Mouse (Mus musculus) embryonic stem cell, embryonic (primary cell): ENCODE data around the gene Mdm2.

ENCODE experiments used
- CTCF ChIA-PET, 4 experiments: fragments of 300-600 bp in 2 of 4; fragments of 350-600 bp in 2 of 4; sonication (Branson Sonifier 250); formaldehyde crosslinking; loops; one replicate each; lab custom pipeline; 2022; ENCODE audit warnings: inconsistent platforms in 2 of 4; lab: Charles Lee
- POLR2A ChIA-PET, 4 experiments: fragments of 300-600 bp in 2 of 4; fragments of 350-600 bp in 2 of 4; sonication (Branson Sonifier 250); formaldehyde crosslinking; loops; one replicate each; lab custom pipeline; 2022; ENCODE audit warnings: antibody characterized with exemption in 4 of 4, inconsistent platforms in 1 of 4; lab: Charles Lee

Mdm2 gene

GRCm38 (mm10) chr10:117669449-117670090 lies 41.0 kb downstream of the Mdm2 start:
- CTCF ChIA-PET: interaction anchor here in 1 of 4 experiments (0.6 kb wide), 3 partner anchors 187 to 384 kb away, joined by 3 to 9 read pairs (median 6); no protein-coding TSS in a partner anchor

GRCm38 (mm10) chr10:117668546-117669300 lies 41.8 kb downstream of the Mdm2 start:
- CTCF ChIA-PET: no interaction called here
- POLR2A ChIA-PET: no interaction called here

More at GRCm38 (mm10) chr10:117669449-117670090, 41.0 kb downstream of the Mdm2 start:
- POLR2A ChIA-PET: no interaction called here

DNA sequence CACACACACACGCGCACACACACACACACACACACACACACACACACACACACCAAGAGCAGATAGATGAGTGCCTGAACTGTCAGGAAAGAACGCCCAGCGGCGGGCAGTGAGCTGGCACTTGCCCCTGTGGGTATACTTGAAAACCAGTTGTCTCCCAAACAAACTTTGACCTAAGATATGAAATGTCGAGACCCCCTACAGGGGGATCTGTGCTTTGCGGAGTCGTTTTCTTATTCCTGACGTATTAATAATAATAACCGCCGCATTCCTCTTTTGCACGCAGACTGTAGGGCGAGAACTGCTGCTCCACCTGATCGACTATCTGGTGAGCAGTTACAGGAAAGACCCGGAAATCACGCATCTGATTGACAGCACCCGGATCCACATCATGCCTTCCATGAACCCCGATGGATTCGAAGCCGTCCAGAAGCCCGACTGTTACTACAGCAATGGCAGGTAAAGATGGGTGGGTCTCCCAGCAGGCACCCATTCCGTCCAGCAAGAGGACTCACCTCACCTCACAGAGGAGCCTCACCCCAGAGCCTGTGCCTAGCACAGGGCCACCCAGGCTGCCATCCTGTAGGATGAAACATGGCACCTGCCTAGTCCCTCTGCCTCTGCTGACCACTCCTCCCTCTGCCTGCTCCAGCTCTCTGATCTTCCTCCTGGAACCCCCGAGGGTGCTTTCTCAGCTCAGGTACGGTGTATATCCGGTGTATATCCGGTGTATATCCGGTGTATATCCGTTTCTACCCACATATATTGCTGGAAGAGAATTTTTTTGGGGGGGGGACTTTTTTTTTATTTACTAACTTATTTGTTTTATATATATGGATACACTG lies 42.7 kb downstream of the Mdm2 start:
- ChIA-PET CTCF (interaction anchor here in 1 of 4 experiments (0.6 kb wide), 1 partner anchor 13 kb away, joined by 3 read pairs; no protein-coding TSS in a partner anchor), POLR2A (interaction anchor here in 1 of 4 experiments (0.6 kb wide), 1 partner anchor 42 kb away, joined by 3 read pairs; no protein-coding TSS in a partner anchor)

- ChIA-PET POLR2A (interaction anchor here in 1 of 4 experiments (0.6 kb wide), 1 partner anchor 17 kb away, joined by 3 read pairs; no protein-coding TSS in a partner anchor), CTCF (no interaction called here)
These were observed 43.5 kb downstream of the Mdm2 start for GRCm38 (mm10) chr10:117666947-117667630.

DNA sequence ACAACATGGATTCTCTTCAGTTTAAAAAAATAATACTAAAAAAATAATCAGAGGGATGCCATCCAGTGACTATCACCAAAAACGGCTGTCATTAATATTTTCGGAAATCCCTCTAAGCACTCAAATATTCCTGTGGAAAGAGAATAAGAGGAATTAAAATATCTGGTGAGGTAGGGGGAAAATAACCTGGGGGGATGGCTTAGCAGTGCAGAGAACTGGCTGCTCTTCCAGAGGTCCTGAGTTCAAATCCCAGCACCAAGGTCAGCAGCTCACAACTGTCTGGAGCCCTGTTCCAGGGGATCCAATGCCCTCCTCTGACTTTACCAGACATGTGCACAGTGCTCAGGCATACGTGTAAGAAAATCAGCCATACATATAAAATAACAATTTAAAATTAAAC lies 44.2 kb downstream of the Mdm2 start:
- CTCF ChIA-PET: no interaction called here
- POLR2A ChIA-PET: interaction anchor here in 2 of 4 experiments (0.6 to 1.0 kb wide), 2 partner anchors 16 to 112 kb away, joined by 3 read pairs; no protein-coding TSS in a partner anchor

DNA sequence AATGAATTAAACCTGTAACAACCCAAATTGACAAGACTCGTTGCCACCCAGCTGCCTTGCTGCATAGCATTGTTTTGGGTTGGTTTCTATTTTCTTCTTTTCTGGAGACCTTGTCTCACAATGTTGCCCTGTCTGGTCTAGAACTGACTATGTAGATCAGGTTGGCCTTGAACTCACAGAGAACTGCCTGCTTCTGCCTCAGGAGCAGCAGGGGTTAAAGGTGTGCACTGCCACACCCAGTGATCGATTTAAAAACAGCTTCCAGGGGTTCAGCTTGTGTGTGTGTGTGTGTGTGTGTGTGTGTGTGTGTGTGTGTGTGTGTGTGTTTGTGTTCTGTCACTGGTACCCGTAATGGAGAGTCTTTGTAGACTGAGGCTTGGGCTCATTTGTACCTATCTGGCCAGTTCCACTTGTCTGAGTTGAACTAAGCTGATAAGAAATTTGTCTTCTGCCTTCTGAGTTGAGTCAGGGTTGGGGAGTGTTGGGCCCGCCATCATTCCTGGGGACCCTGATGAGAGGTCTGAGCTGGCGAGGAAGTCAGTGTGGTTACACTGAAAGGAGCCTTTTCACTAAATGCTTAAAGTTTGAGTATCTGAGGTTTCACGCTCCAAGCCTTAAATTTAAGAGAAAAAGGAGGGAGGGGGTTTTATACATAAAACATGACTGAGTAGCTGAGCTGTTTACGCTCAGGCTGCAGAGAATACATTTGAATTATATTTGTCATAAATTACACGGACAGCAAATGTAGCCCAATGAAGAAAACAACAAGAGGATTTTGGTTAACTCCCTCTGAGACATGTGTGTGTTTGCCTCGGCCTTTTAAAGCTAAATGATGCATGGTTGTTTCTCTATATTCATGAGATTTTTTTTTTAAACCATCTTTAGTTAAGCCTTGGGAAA lies 44.9 kb downstream of the Mdm2 start:
- POLR2A ChIA-PET: interaction anchor here in 3 of 4 experiments (0.5 to 1.0 kb wide), 4 partner anchors 21 to 445 kb away, joined by 3 read pairs; no protein-coding TSS in a partner anchor
- CTCF ChIA-PET: interaction anchor here in 1 of 4 experiments (0.7 to 1.1 kb wide), 2 partner anchors 100 to 145 kb away, joined by 3 to 5 read pairs; no protein-coding TSS in a partner anchor

- CTCF ChIA-PET: interaction anchor here in 1 of 4 experiments (1.1 kb wide), 1 partner anchor 99 kb away, joined by 5 read pairs; no protein-coding TSS in a partner anchor
- POLR2A ChIA-PET: interaction anchor here in 1 of 4 experiments (0.6 kb wide), 1 partner anchor 22 kb away, joined by 3 read pairs; no protein-coding TSS in a partner anchor
These were observed 45.7 kb downstream of the Mdm2 start for GRCm38 (mm10) chr10:117664926-117665209.

GRCm38 (mm10) chr10:117664208-117664925 lies 46.2 kb downstream of the Mdm2 start:
- ChIA-PET CTCF (interaction anchor here in 1 of 4 experiments (1.1 kb wide), 1 partner anchor 98 kb away, joined by 5 read pairs; no protein-coding TSS in a partner anchor), POLR2A (interaction anchor here in 1 of 4 experiments (0.6 kb wide), 1 partner anchor 520 kb away, joined by 3 read pairs; no protein-coding TSS in a partner anchor)

GRCm38 (mm10) chr10:117663865-117664200 lies 46.7 kb downstream of the Mdm2 start:
- CTCF ChIA-PET: interaction anchor here in 1 of 4 experiments (1.6 kb wide), 1 partner anchor 25 kb away, joined by 5 read pairs; no protein-coding TSS in a partner anchor
- POLR2A ChIA-PET: interaction anchor here in 2 of 4 experiments (0.6 to 1.6 kb wide), 2 partner anchors 520 to 600 kb away, joined by 3 to 6 read pairs; partner anchors contain the start of gene Cct2 (in 1 of the 2)

DNA sequence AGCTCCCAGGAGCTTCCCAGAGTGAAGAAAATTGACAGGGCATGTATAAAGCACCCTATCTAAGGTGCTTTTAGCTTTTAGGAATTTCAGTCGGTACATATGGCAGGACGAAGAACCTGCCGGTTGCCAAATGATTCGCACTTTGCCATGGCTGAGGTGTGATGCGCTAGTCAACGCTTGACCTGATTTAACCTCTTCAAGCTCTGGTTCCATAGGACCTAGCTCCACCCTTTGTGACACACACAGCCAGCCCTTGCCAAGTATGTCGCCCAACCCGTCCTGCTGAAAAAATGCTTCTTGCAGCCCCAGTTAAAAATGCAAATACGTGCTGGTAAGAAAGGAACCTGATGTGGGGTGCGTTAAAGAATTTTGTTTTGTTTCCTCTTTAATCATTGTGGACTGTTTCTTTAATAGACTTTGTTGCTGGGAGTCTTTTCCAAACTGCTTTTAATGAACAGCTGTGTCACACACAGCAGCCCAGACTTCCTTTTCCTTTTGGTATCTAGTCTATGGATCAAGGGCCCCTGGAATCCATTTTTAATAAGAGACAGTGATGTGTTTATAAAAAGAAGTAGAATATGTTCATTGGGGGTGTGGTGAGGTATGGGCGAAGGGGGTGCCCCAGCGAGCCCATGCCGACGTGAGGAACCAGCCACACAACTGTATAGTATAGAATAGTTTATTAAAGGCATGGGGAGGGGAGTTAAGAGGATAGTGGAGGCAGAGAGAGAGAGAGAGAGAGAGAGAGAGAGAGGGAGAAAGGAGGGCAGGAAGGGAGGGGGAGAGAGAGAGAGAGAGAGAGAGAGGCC lies 47.3 kb downstream of the Mdm2 start:
- ChIA-PET POLR2A (interaction anchor here (0.6 to 1.6 kb wide), 22 partner anchors 11 to 600 kb away, joined by 3 to 6 read pairs (median 3); partner anchors contain the start of genes Cct2 (in 1 of the 4) and Cpm (in 1 of the 4)), CTCF (interaction anchor here in 3 of 4 experiments (0.6 to 1.6 kb wide), 5 partner anchors 14 to 228 kb away, joined by 3 to 5 read pairs (median 4); no protein-coding TSS in a partner anchor)

DNA sequence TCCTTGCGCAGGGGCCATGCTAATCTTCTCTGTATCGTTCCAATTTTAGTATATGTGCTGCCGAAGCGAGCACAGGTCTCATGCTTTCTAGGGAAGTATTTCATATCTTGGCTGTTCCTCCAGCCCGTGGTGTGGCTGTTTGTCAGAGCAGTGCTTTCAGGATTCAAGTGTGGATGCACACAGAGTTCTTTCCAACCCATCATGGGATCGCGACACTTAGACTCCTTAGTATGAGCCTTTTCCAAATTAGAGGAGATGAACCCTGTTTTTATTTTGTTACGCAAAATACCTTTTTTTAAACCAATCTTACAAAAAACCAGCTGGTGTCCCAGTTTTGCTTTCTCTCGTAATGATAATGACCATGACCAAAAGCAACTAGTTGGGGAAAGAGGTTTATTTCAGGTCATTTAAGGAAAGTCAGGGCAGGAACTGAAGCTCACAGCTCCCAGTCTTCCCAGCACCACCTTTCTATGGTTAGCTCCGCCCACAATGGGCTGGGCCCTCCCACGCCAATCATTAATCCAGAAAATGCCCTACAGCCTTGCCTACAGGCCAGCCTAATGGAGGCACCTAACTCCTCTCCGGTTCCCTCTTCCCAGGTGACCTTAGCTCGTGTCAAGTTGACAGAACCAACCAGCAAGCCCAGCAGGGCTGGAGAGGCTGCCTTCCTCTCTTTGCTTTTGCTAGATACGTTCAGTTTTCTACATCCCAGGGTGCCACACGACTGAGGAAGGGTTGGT lies 48.1 kb downstream of the Mdm2 start:
- CTCF ChIA-PET: interaction anchor here in 2 of 4 experiments (1.1 to 1.6 kb wide), 4 partner anchors 15 to 227 kb away, joined by 3 to 5 read pairs (median 4); no protein-coding TSS in a partner anchor

DNA sequence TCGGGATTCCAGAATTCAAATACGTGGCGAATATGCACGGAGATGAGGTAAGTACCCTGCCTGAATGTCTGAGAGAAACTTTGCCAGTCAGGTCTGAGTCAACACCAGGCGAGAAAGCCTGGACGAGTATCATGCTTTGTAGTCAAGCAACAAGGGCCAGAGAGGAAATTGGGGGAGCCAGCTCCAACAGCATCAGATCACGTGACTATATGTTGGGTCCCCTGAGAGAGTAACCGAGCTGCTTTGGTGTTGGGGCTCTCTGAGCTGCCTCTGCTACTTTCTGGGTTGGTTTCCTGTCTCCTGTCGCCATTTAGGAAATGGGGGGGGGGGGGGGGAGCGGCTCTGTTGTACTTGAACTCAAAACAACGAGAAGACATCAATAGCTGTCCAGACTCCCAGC lies 50.7 kb downstream of the Mdm2 start:
- ChIA-PET CTCF (interaction anchor here in 1 of 4 experiments (0.6 kb wide), 1 partner anchor 11 kb away, joined by 3 read pairs; no protein-coding TSS in a partner anchor), POLR2A (interaction anchor here in 1 of 4 experiments (0.6 kb wide), 1 partner anchor 54 kb away, joined by 3 read pairs; no protein-coding TSS in a partner anchor)

More for the DNA sequence above, 48.1 kb downstream of the Mdm2 start:
- POLR2A ChIA-PET: interaction anchor here in 3 of 4 experiments (0.6 to 1.6 kb wide), 20 partner anchors 10 to 599 kb away, joined by 3 to 6 read pairs (median 3); partner anchors contain the start of genes Cct2 (in 1 of the 3) and Cpm (in 1 of the 3)

GRCm38 (mm10) chr10:117659430-117659813 lies 51.1 kb downstream of the Mdm2 start:
- POLR2A ChIA-PET: no interaction called here
- CTCF ChIA-PET: no interaction called here
